Mouse (Mus musculus) layer of hippocampus, adult 2 months (tissue): ENCODE measurements at regions not wholly inside any gene's neighbourhood (a gene's known extent, or its start where the extent isn't known, plus 50 kb on each side); places are given as distances from the start of the nearest gene placed in this dataset.
"Not testable (repeated sequence)": the region's sequence is repeated elsewhere in the genome, so short reads cannot be mapped to it uniquely, and the experiment has no call there.

Experiments used
- DNase-seq, 2 experiments: peaks; one replicate each; pipeline ENCODE4 v3.0.0; 2022; ENCODE audit warnings: low spot score in 2 of 2
- H3K27ac ChIP-seq: fragments of 200-600 bp; 2 replicates; pipeline ENCODE4 v1.8.1; 2022
- H3K4me3 ChIP-seq: fragments of 200-600 bp; 2 replicates; pipeline ENCODE4 v1.8.1; 2022; ENCODE audit warnings: mild to moderate bottlenecking
- CTCF ChIP-seq: fragments of 200-600 bp; conservative IDR thresholded peaks from 2 replicates; pipeline ENCODE4 v1.8.1; 2022; ENCODE audit warnings: antibody characterized with exemption, mild to moderate bottlenecking, moderate library complexity

GRCm38 (mm10) chr12:77092143-77092542, 130.1 kb upstream of the Max start:
- H3K27ac ChIP-seq, result no peak overlapping the region
- H3K4me3 ChIP-seq, result no peak overlapping the region
- no peak for DNase-seq
- no peak for TF ChIP-seq CTCF

GRCm38 (mm10) chr12:77091700-77092099, 129.7 kb upstream of the Max start:
- Histone ChIP-seq H3K4me3 (no peak overlapping the region), H3K27ac (no peak overlapping the region)
- TF ChIP-seq CTCF, result no peak
- DNase-seq, result no peak

- no peak for DNase-seq
- TF ChIP-seq CTCF, result no peak
- H3K27ac ChIP-seq, result no peak overlapping the region
- no peak overlapping the region for H3K4me3 ChIP-seq
Observed at GRCm38 (mm10) chr12:77090525-77090924, 128.5 kb upstream of the Max start.

GRCm38 (mm10) chr12:77089624-77090278, 127.8 kb upstream of the Max start:
- no peak for TF ChIP-seq CTCF
- no peak overlapping the region for H3K27ac ChIP-seq
- no peak overlapping the region for H3K4me3 ChIP-seq
- no peak for DNase-seq

- no peak for TF ChIP-seq CTCF
- no peak overlapping the region for H3K4me3 ChIP-seq
- no peak for DNase-seq
Observed at GRCm38 (mm10) chr12:77088452-77088851, 126.5 kb upstream of the Max start.

GRCm38 (mm10) chr12:77086931-77087330, 124.9 kb upstream of the Max start:
- H3K27ac ChIP-seq, DNase-seq, H3K4me3 ChIP-seq: not testable (repeated sequence)

More at GRCm38 (mm10) chr12:77088452-77088851, 126.5 kb upstream of the Max start:
- H3K27ac ChIP-seq, result no peak overlapping the region

- TF ChIP-seq CTCF, result no peak
- H3K4me3 ChIP-seq, result no peak overlapping the region
- H3K27ac ChIP-seq, result no peak overlapping the region
- no peak for DNase-seq
Observed at GRCm38 (mm10) chr12:77085894-77086293, 123.9 kb upstream of the Max start.

GRCm38 (mm10) chr12:77085244-77085643, 123.2 kb upstream of the Max start:
- no peak overlapping the region for H3K27ac ChIP-seq
- DNase-seq, result no peak

GRCm38 (mm10) chr12:77084744-77085143, 122.7 kb upstream of the Max start:
- TF ChIP-seq CTCF, result no peak
- H3K4me3 ChIP-seq, result no peak overlapping the region
- DNase-seq, result no peak
- H3K27ac ChIP-seq, result no peak overlapping the region

More at GRCm38 (mm10) chr12:77085244-77085643, 123.2 kb upstream of the Max start:
- no peak overlapping the region for H3K4me3 ChIP-seq
- TF ChIP-seq CTCF, result no peak

- H3K27ac ChIP-seq, result no peak overlapping the region
- no peak for TF ChIP-seq CTCF
- DNase-seq, result no peak
- H3K4me3 ChIP-seq, result no peak overlapping the region
Observed at GRCm38 (mm10) chr12:77084343-77084742, 122.3 kb upstream of the Max start.

GRCm38 (mm10) chr12:77083760-77084159, 121.8 kb upstream of the Max start:
- no peak overlapping the region for H3K4me3 ChIP-seq
- no peak for DNase-seq
- TF ChIP-seq CTCF, result no peak
- H3K27ac ChIP-seq, result no peak overlapping the region

- DNase-seq, result no peak
- H3K4me3 ChIP-seq, result no peak overlapping the region
- no peak overlapping the region for H3K27ac ChIP-seq
- TF ChIP-seq CTCF, result no peak
Observed at GRCm38 (mm10) chr12:77081774-77082173, 119.8 kb upstream of the Max start.

GRCm38 (mm10) chr12:77079481-77079880, 117.5 kb upstream of the Max start:
- no peak overlapping the region for H3K27ac ChIP-seq
- no peak for TF ChIP-seq CTCF
- no peak for DNase-seq
- no peak overlapping the region for H3K4me3 ChIP-seq

GRCm38 (mm10) chr12:77076678-77077077, 114.7 kb upstream of the Max start:
- H3K27ac ChIP-seq, result no peak overlapping the region
- no peak for TF ChIP-seq CTCF
- no peak for DNase-seq
- no peak overlapping the region for H3K4me3 ChIP-seq
